Mouse (Mus musculus): ENCODE results near the gene Mc1r. TPM values are rescaled to one million over a fixed set of nuclear protein-coding genes. Genes with fewer than 3 reads are reported as not detected.

Gene Mc1r
- total and polyA plus RNA-seq, 3 experiments = 0.02 to 0.27 TPM; not detected in 1

GRCm38 (mm10) chr8:123454559-123454958, 47.7 kb downstream of the Mc1r start:
- no peak overlapping the region for H3K4me3 ChIP-seq (ENCODE audit: low read depth, low read length)
- H3K36me3 ChIP-seq (replicated peaks) = peaks cover 83% of the 10 kb centered on the region
- TF ChIP-seq GATA2 (IDR thresholded peaks at IDR 0.05; ENCODE audit: borderline replicate concordance, low read depth, low read length) (no peak), CTCF (IDR thresholded peaks at IDR 0.05; ENCODE audit: low read depth, low read length) (no peak), TAL1 (conservative IDR thresholded peaks at IDR 0.05; ENCODE audit: low read depth, low read length) (no peak), GATA1 (IDR thresholded peaks at IDR 0.05; ENCODE audit: borderline replicate concordance, low read length) (no peak), POLR2AphosphoS5 (IDR thresholded peaks at IDR 0.05; ENCODE audit: insufficient replicate concordance, low read depth, low read length) (no peak)
- H3K4me1 ChIP-seq (ENCODE audit: insufficient read depth, low read depth, low read length) = peaks cover 35% of the 10 kb centered on the region
- no peaks in the 10 kb centered on the region for H3K9me3 ChIP-seq (replicated peaks)
- no peaks in the 10 kb centered on the region; the same call in 1 of the 2 replicates for H3K27me3 ChIP-seq (ENCODE audit: insufficient read depth, low read length)
- no peak for ATAC-seq (ENCODE audit: extremely low read depth, insufficient number of reproducible peaks, low FRiP score, poor library complexity, severe bottlenecking)
- DNase-seq (ENCODE audit: low spot score) = no peak

Other genes with a start within 250 kb of the Mc1r start
- not detected in 2 replicates for gene Sult5a1, start 248.8 kb upstream of the Mc1r start, total RNA-seq (2014; fragmentation: Nextera tagmentation)
- 0.06 and 0.11 TPM in 2 replicates for gene Sult5a1, start 248.8 kb upstream of the Mc1r start, total RNA-seq (2017)
- gene Sult5a1, start 248.8 kb upstream of the Mc1r start, polyA plus RNA-seq (2012) = not detected in 2 replicates
- not detected in 2 replicates for gene Dpep1, start 220.9 kb upstream of the Mc1r start, total RNA-seq (2014; fragmentation: Nextera tagmentation)
- gene Dpep1, start 220.9 kb upstream of the Mc1r start, total RNA-seq (2017) = 0.06 and 0.11 TPM in 2 replicates
- gene Dpep1, start 220.9 kb upstream of the Mc1r start, polyA plus RNA-seq (2012) = not detected in 2 replicates
- 19.6 and 37.3 TPM in 2 replicates for gene Chmp1a, start 194.3 kb upstream of the Mc1r start, total RNA-seq (2014; fragmentation: Nextera tagmentation)
- 57.9 and 78.2 TPM in 2 replicates for gene Chmp1a, start 194.3 kb upstream of the Mc1r start, total RNA-seq (2017)
- gene Chmp1a, start 194.3 kb upstream of the Mc1r start, polyA plus RNA-seq (2012) = 32.7 and 35.9 TPM in 2 replicates
- 0.30 and 3.5 TPM in 2 replicates for gene Spata33, start 194.3 kb upstream of the Mc1r start, total RNA-seq (2014; fragmentation: Nextera tagmentation)
- 1.1 and 1.2 TPM in 2 replicates for gene Spata33, start 194.3 kb upstream of the Mc1r start, total RNA-seq (2017)
- gene Spata33, start 194.3 kb upstream of the Mc1r start, polyA plus RNA-seq (2012) = 0.09 and 0.13 TPM in 2 replicates
- 22.2 and 22.3 TPM in 2 replicates for gene Cdk10, start 182.3 kb upstream of the Mc1r start, total RNA-seq (2014; fragmentation: Nextera tagmentation)
- gene Cdk10, start 182.3 kb upstream of the Mc1r start, total RNA-seq (2017) = 25.5 and 29.3 TPM in 2 replicates
- 56.3 and 64.2 TPM in 2 replicates for gene Cdk10, start 182.3 kb upstream of the Mc1r start, polyA plus RNA-seq (2012)
- gene Spata2l, start 170.9 kb upstream of the Mc1r start, total RNA-seq (2014; fragmentation: Nextera tagmentation) = 3.4 and 6.8 TPM in 2 replicates
- 2.2 and 3.7 TPM in 2 replicates for gene Spata2l, start 170.9 kb upstream of the Mc1r start, total RNA-seq (2017)
- gene Spata2l, start 170.9 kb upstream of the Mc1r start, polyA plus RNA-seq (2012) = 5.2 and 5.7 TPM in 2 replicates
- 6.6 and 15.0 TPM in 2 replicates for gene Zfp276, start 152.9 kb upstream of the Mc1r start, total RNA-seq (2014; fragmentation: Nextera tagmentation)
- gene Zfp276, start 152.9 kb upstream of the Mc1r start, total RNA-seq (2017) = 8.6 and 11.5 TPM in 2 replicates
- gene Zfp276, start 152.9 kb upstream of the Mc1r start, polyA plus RNA-seq (2012) = 6.8 and 7.1 TPM in 2 replicates
- 10.5 and 11.1 TPM in 2 replicates for gene Vps9d1, start 152.8 kb upstream of the Mc1r start, total RNA-seq (2014; fragmentation: Nextera tagmentation)
- 6.9 and 8.7 TPM in 2 replicates for gene Vps9d1, start 152.8 kb upstream of the Mc1r start, total RNA-seq (2017)
- 69.5 and 89.2 TPM in 2 replicates for gene Vps9d1, start 152.8 kb upstream of the Mc1r start, polyA plus RNA-seq (2012)
- gene Fanca, start 88.5 kb upstream of the Mc1r start, total RNA-seq (2014; fragmentation: Nextera tagmentation) = 21.2 and 30.3 TPM in 2 replicates
- gene Fanca, start 88.5 kb upstream of the Mc1r start, total RNA-seq (2017) = 26.2 and 26.3 TPM in 2 replicates
- 48.7 and 50.9 TPM in 2 replicates for gene Fanca, start 88.5 kb upstream of the Mc1r start, polyA plus RNA-seq (2012)
- gene Spire2, start 74.4 kb upstream of the Mc1r start, total RNA-seq (2014; fragmentation: Nextera tagmentation) = not detected in 2 replicates
- 0.23 and 0.33 TPM in 2 replicates for gene Spire2, start 74.4 kb upstream of the Mc1r start, total RNA-seq (2017)
- 0.04 and 0.12 TPM in 2 replicates for gene Spire2, start 74.4 kb upstream of the Mc1r start, polyA plus RNA-seq (2012)
- gene Tcf25, start 33.4 kb upstream of the Mc1r start, total RNA-seq (2014; fragmentation: Nextera tagmentation) = 123 and 130 TPM in 2 replicates
- 125 and 133 TPM in 2 replicates for gene Tcf25, start 33.4 kb upstream of the Mc1r start, total RNA-seq (2017)
- gene Tcf25, start 33.4 kb upstream of the Mc1r start, polyA plus RNA-seq (2012) = 84.3 and 91.6 TPM in 2 replicates
- gene Tubb3, start 4.3 kb downstream of the Mc1r start, total RNA-seq (2014; fragmentation: Nextera tagmentation) = not detected in 2 replicates
- 0.41 and 0.71 TPM in 2 replicates for gene Tubb3, start 4.3 kb downstream of the Mc1r start, total RNA-seq (2017)
- gene Tubb3, start 4.3 kb downstream of the Mc1r start, polyA plus RNA-seq (2012) = 0.14 and 0.22 TPM in 2 replicates
- 14.4 and 18.6 TPM in 2 replicates for gene Def8, start 16.4 kb downstream of the Mc1r start, total RNA-seq (2014; fragmentation: Nextera tagmentation)
- 12.6 and 15.1 TPM in 2 replicates for gene Def8, start 16.4 kb downstream of the Mc1r start, total RNA-seq (2017)
- gene Def8, start 16.4 kb downstream of the Mc1r start, polyA plus RNA-seq (2012) = 11.4 and 16.7 TPM in 2 replicates
- gene Afg3l1, start 70.8 kb downstream of the Mc1r start, total RNA-seq (2014; fragmentation: Nextera tagmentation) = 18.2 and 24.7 TPM in 2 replicates
- gene Afg3l1, start 70.8 kb downstream of the Mc1r start, total RNA-seq (2017) = 14.2 and 20.5 TPM in 2 replicates
- gene Afg3l1, start 70.8 kb downstream of the Mc1r start, polyA plus RNA-seq (2012) = 24.9 and 29.6 TPM in 2 replicates
- gene Dbndd1, start 108.4 kb downstream of the Mc1r start, total RNA-seq (2014; fragmentation: Nextera tagmentation) = not detected in 2 replicates
- gene Dbndd1, start 108.4 kb downstream of the Mc1r start, total RNA-seq (2017) = 0.16 TPM in 1 of 2 replicates, not detected in the other
- gene Dbndd1, start 108.4 kb downstream of the Mc1r start, polyA plus RNA-seq (2012) = 0.04 TPM in 1 of 2 replicates, not detected in the other
- gene Gas8, start 111.7 kb downstream of the Mc1r start, total RNA-seq (2014; fragmentation: Nextera tagmentation) = 4.2 and 4.6 TPM in 2 replicates
- gene Gas8, start 111.7 kb downstream of the Mc1r start, total RNA-seq (2017) = 14.5 and 16.0 TPM in 2 replicates
- 11.5 and 11.8 TPM in 2 replicates for gene Gas8, start 111.7 kb downstream of the Mc1r start, polyA plus RNA-seq (2012)
- not detected in 2 replicates for gene Rhou, start 246.8 kb downstream of the Mc1r start, total RNA-seq (2014; fragmentation: Nextera tagmentation)
- gene Rhou, start 246.8 kb downstream of the Mc1r start, total RNA-seq (2017) = 0.16 TPM in 1 of 2 replicates, not detected in the other
- gene Rhou, start 246.8 kb downstream of the Mc1r start, polyA plus RNA-seq (2012) = not detected in 2 replicates